Mouse (Mus musculus) embryonic fibroblast, embryonic 13.5 days (primary cell): Measurements from ENCODE around the gene Pde7b.

ENCODE experiments used
- CTCF ChIP-seq: IDR thresholded peaks from 2 replicates; pipeline ENCODE4 v1.5.1; 2011; ENCODE audit warnings: mild to moderate bottlenecking, control low read depth, low read length, moderate library complexity, borderline replicate concordance; ENCODE audit not compliant: insufficient read depth
- POLR2A ChIP-seq: IDR thresholded peaks from 2 replicates; pipeline ENCODE4 v1.6.1; 2011; ENCODE audit warnings: low read depth, mild to moderate bottlenecking, control low read depth, low read length, moderate library complexity

GRCm38 (mm10) chr10:20400406-20400805, 324.5 kb downstream of the Pde7b start:
- TF ChIP-seq POLR2A, result no peak
- no peak for TF ChIP-seq CTCF
